Mouse (Mus musculus): ENCODE results near the gene Vmn2r31. TPM values are rescaled to one million over a fixed set of nuclear protein-coding genes. Genes with fewer than 3 reads are reported as not detected.
"Not testable (repeated sequence)": the region's sequence is repeated elsewhere in the genome, so short reads cannot be mapped to it uniquely, and the experiment has no call there.

Gene Vmn2r31
- polyA plus RNA-seq (2015; fragmentation: Nextera tagmentation; extraction: Ambion mirVana) = not detected in 2 replicates

GRCm38 (mm10) chr7:7399603-7400002 lies at the start of gene Vmn2r31:
Vmn2r31 (minus strand) TSS chr7:7399703.
- not testable (repeated sequence) for H3K27ac ChIP-seq (ENCODE audit: low read length); H3K4me3 ChIP-seq (ENCODE audit: low read depth, low read length); ATAC-seq; H3K9me3 ChIP-seq (ENCODE audit: low read length); H3K27me3 ChIP-seq (replicated peaks; ENCODE audit: insufficient read depth, low read length); H3K9ac ChIP-seq (replicated peaks; ENCODE audit: low read depth); DNase-seq (ENCODE audit: low spot score); H3K4me2 ChIP-seq (replicated peaks; ENCODE audit: low read depth, low read length); H3K36me3 ChIP-seq (ENCODE audit: insufficient read depth, low read length); H3K4me1 ChIP-seq (ENCODE audit: insufficient read depth, low read depth, low read length)

GRCm38 (mm10) chr7:7374431-7374830 lies 25.1 kb downstream of the Vmn2r31 start, which contains the start of gene Gm45783:
Gm45783 (minus strand) TSS chr7:7374573.
- not testable (repeated sequence) for ATAC-seq; H3K27me3 ChIP-seq (replicated peaks; ENCODE audit: insufficient read depth, low read length); H3K4me3 ChIP-seq (ENCODE audit: low read depth, low read length); H3K4me2 ChIP-seq (replicated peaks; ENCODE audit: low read depth, low read length); H3K9ac ChIP-seq (replicated peaks; ENCODE audit: low read depth); H3K27ac ChIP-seq (ENCODE audit: low read length); H3K36me3 ChIP-seq (ENCODE audit: insufficient read depth, low read length); DNase-seq (ENCODE audit: low spot score); H3K9me3 ChIP-seq (ENCODE audit: low read length); H3K4me1 ChIP-seq (ENCODE audit: insufficient read depth, low read depth, low read length)
- 54% methylated on average over 12 of the region's 12 CpGs for WGBS

- not testable (repeated sequence) for H3K36me3 ChIP-seq (ENCODE audit: insufficient read depth, low read length); H3K27me3 ChIP-seq (replicated peaks; ENCODE audit: insufficient read depth, low read length); H3K4me1 ChIP-seq (ENCODE audit: insufficient read depth, low read depth, low read length); DNase-seq (ENCODE audit: low spot score); H3K4me3 ChIP-seq (ENCODE audit: low read depth, low read length); H3K9me3 ChIP-seq (ENCODE audit: low read length); ATAC-seq; H3K4me2 ChIP-seq (replicated peaks; ENCODE audit: low read depth, low read length); H3K9ac ChIP-seq (replicated peaks; ENCODE audit: low read depth); H3K27ac ChIP-seq (ENCODE audit: low read length)
- no CpG with 5 or more reads among the region's 1 CpGs for WGBS
Observed at GRCm38 (mm10) chr7:7337509-7337908, 62.0 kb downstream of the Vmn2r31 start, which contains the start of gene Vmn2r30. Vmn2r30 (minus strand) TSS chr7:7337609.

Other genes with a start within 250 kb of the Vmn2r31 start
- 1.3 and 1.4 TPM in 2 replicates for gene Zfp418, start 228.4 kb downstream of the Vmn2r31 start, polyA plus RNA-seq (2015; fragmentation: Nextera tagmentation; extraction: Ambion mirVana)
- 3.6 and 4.0 TPM in 2 replicates for gene Zfp772, start 189.7 kb downstream of the Vmn2r31 start, polyA plus RNA-seq (2015; fragmentation: Nextera tagmentation; extraction: Ambion mirVana)
- 0.32 and 0.44 TPM in 2 replicates for gene Vmn2r29, start 152.4 kb downstream of the Vmn2r31 start, polyA plus RNA-seq (2015; fragmentation: Nextera tagmentation; extraction: Ambion mirVana)
- gene Gm45844, start 121.4 kb downstream of the Vmn2r31 start, polyA plus RNA-seq (2015; fragmentation: Nextera tagmentation; extraction: Ambion mirVana) = 1.7 and 1.8 TPM in 2 replicates
- 48.5 and 50.6 TPM in 2 replicates for gene Clcn4, start 98.9 kb downstream of the Vmn2r31 start, polyA plus RNA-seq (2015; fragmentation: Nextera tagmentation; extraction: Ambion mirVana)
- gene Vmn2r30, start 62.1 kb downstream of the Vmn2r31 start, polyA plus RNA-seq (2015; fragmentation: Nextera tagmentation; extraction: Ambion mirVana) = not detected in 2 replicates
- gene Gm45783, start 25.1 kb downstream of the Vmn2r31 start, polyA plus RNA-seq (2015; fragmentation: Nextera tagmentation; extraction: Ambion mirVana) = not detected in 2 replicates
- gene Vmn2r32, start 80.3 kb upstream of the Vmn2r31 start, polyA plus RNA-seq (2015; fragmentation: Nextera tagmentation; extraction: Ambion mirVana) = not detected in 2 replicates
- not detected in 2 replicates for gene Vmn2r33, start 167.1 kb upstream of the Vmn2r31 start, polyA plus RNA-seq (2015; fragmentation: Nextera tagmentation; extraction: Ambion mirVana)

All from lung, postnatal 0 days (tissue).